Mouse (Mus musculus) MEL (cell line): ENCODE measurements around the gene Mgst3. TPM values are rescaled to one million over a fixed set of nuclear protein-coding genes. Genes with fewer than 3 reads are reported as not detected.

ENCODE experiments used
- DNase-seq: peaks from one replicate; pipeline ENCODE4 v3.0.0; 2011; ENCODE audit warnings: low read depth, low spot score
- H3K27ac ChIP-seq: 2 replicates; pipeline ENCODE4 v1.5.1; 2012; ENCODE audit warnings: low read depth, mild to moderate bottlenecking, control low read depth, low read length, moderate library complexity; ENCODE audit not compliant: control insufficient read depth
- H3K27me3 ChIP-seq, 2 experiments: fragments of 150-350 bp in 1 of 2; sonication (generic) in 1 of 2; 2 replicates each; pipeline ENCODE4 v1.6.1; 2012; ENCODE audit warnings: low read length in 2 of 2, mild to moderate bottlenecking in 2 of 2, improper control_type of control experiment in 1 of 2, moderate library complexity in 1 of 2; ENCODE audit not compliant: insufficient read depth in 2 of 2, control insufficient read depth in 1 of 2
- H3K36me3 ChIP-seq, 2 experiments: 2 replicates each; pipeline ENCODE4 v1.6.1; 2012 to 2014; ENCODE audit warnings: low read length in 2 of 2, improper control_type of control experiment in 1 of 2, inconsistent platforms in 1 of 2, mild to moderate bottlenecking in 1 of 2; ENCODE audit not compliant: insufficient read depth in 2 of 2, control insufficient read depth in 1 of 2
- H3K4me1 ChIP-seq, 2 experiments: fragments of 150-350 bp in 1 of 2; sonication (generic) in 1 of 2; 2 replicates each; pipeline ENCODE4 v1.6.1; 2012; ENCODE audit warnings: low read length in 2 of 2, improper control_type of control experiment in 1 of 2, mild to moderate bottlenecking in 1 of 2; ENCODE audit not compliant: insufficient read depth in 2 of 2, control insufficient read depth in 1 of 2
- H3K4me3 ChIP-seq, 2 experiments: fragments of 150-350 bp in 1 of 2; sonication (generic) in 1 of 2; 2 replicates each; pipeline ENCODE4 v1.5.1; 2012; ENCODE audit warnings: low read depth in 2 of 2, low read length in 2 of 2, mild to moderate bottlenecking in 2 of 2, moderate library complexity in 2 of 2, control low read depth in 1 of 2, improper control_type of control experiment in 1 of 2; ENCODE audit not compliant: control insufficient read depth in 1 of 2, insufficient read depth in 1 of 2
- H3K79me2 ChIP-seq: 2 replicates; pipeline ENCODE4 v1.6.1; 2012; ENCODE audit warnings: mild to moderate bottlenecking, low read length, moderate library complexity; ENCODE audit not compliant: control insufficient read depth, poor library complexity, insufficient read depth
- H3K9ac ChIP-seq: 2 replicates; pipeline ENCODE4 v1.6.1; 2012; ENCODE audit warnings: low read depth, mild to moderate bottlenecking, control low read depth, low read length, moderate library complexity; ENCODE audit not compliant: control insufficient read depth, poor library complexity, severe bottlenecking
- H3K9me3 ChIP-seq: fragments of 150-350 bp; sonication (generic); replicated peaks from 2 replicates; pipeline ENCODE4 v1.6.1; 2012; ENCODE audit warnings: mild to moderate bottlenecking, low read length, improper control_type of control experiment, moderate library complexity; ENCODE audit not compliant: insufficient read depth
- CTCF ChIP-seq, 3 experiments: IDR thresholded peaks in 2 of 3; conservative IDR thresholded peaks in 1 of 3; 2 replicates each; pipeline ENCODE4 v1.5.1; 2011 to 2012; ENCODE audit warnings: low read length in 3 of 3, low read depth in 2 of 3, mild to moderate bottlenecking in 2 of 3, improper control_type of control experiment in 1 of 3, inconsistent platforms in 1 of 3, mixed read lengths in 1 of 3, moderate library complexity in 1 of 3; ENCODE audit not compliant: control insufficient read depth in 1 of 3, insufficient read depth in 1 of 3, poor library complexity in 1 of 3, severe bottlenecking in 1 of 3
- ELF1 ChIP-seq: IDR thresholded peaks from 2 replicates; pipeline ENCODE4 v1.6.1; 2014; ENCODE audit warnings: low read depth, mild to moderate bottlenecking, inconsistent platforms, low read length, improper control_type of control experiment, moderate library complexity
- EP300 ChIP-seq, 2 experiments: IDR thresholded peaks; 2 replicates each; pipeline ENCODE4 v1.6.1; 2011; ENCODE audit warnings: improper control_type of control experiment in 2 of 2, low read length in 2 of 2, low read depth in 1 of 2, mild to moderate bottlenecking in 1 of 2
- ETS1 ChIP-seq: IDR thresholded peaks from 2 replicates; pipeline ENCODE4 v1.6.1; 2012; ENCODE audit warnings: low read depth, mild to moderate bottlenecking, inconsistent platforms, low read length, improper control_type of control experiment, moderate library complexity
- GABPA ChIP-seq: IDR thresholded peaks from 2 replicates; pipeline ENCODE4 v1.6.1; 2012; ENCODE audit warnings: low read depth, mild to moderate bottlenecking, inconsistent platforms, low read length, improper control_type of control experiment, moderate library complexity
- GATA1 ChIP-seq: IDR thresholded peaks from 2 replicates; pipeline ENCODE4 v1.6.1; 2011; ENCODE audit warnings: low read depth, low read length, improper control_type of control experiment
- HCFC1 ChIP-seq: IDR thresholded peaks from 2 replicates; pipeline ENCODE4 v1.6.1; 2012; ENCODE audit warnings: low read depth, mild to moderate bottlenecking, inconsistent platforms, low read length, improper control_type of control experiment, moderate library complexity
- JUND ChIP-seq: IDR thresholded peaks from 2 replicates; pipeline ENCODE4 v1.6.1; 2011; ENCODE audit warnings: low read depth, mild to moderate bottlenecking, improper control_type of control experiment, low read length
- KAT2A ChIP-seq: conservative IDR thresholded peaks from 2 replicates; pipeline ENCODE4 v1.6.1; 2012; ENCODE audit warnings: low read depth, low read length, improper control_type of control experiment, inconsistent platforms
- MAZ ChIP-seq: IDR thresholded peaks from 2 replicates; pipeline ENCODE4 v1.6.1; 2012; ENCODE audit warnings: low read depth, mild to moderate bottlenecking, inconsistent platforms, low read length, improper control_type of control experiment
- MEF2A ChIP-seq: IDR thresholded peaks from 2 replicates; pipeline ENCODE4 v1.6.1; 2014; ENCODE audit warnings: low read depth, mild to moderate bottlenecking, inconsistent platforms, low read length, improper control_type of control experiment; ENCODE audit not compliant: poor library complexity, insufficient replicate concordance, severe bottlenecking; ENCODE audit errors: extremely low read depth
- MXI1 ChIP-seq: IDR thresholded peaks from 2 replicates; pipeline ENCODE4 v1.6.1; 2011; ENCODE audit warnings: mild to moderate bottlenecking, low read depth, low read length, improper control_type of control experiment
- MYB ChIP-seq: IDR thresholded peaks from 2 replicates; pipeline ENCODE4 v1.6.1; 2011; ENCODE audit warnings: mild to moderate bottlenecking, low read depth, low read length, improper control_type of control experiment
- MYC ChIP-seq: IDR thresholded peaks from 2 replicates; pipeline ENCODE4 v1.6.1; 2011; ENCODE audit warnings: low read depth, mild to moderate bottlenecking, low read length, improper control_type of control experiment, moderate library complexity
- NELFE ChIP-seq: IDR thresholded peaks from 2 replicates; pipeline ENCODE4 v1.6.1; 2011; ENCODE audit warnings: low read depth, low read length, improper control_type of control experiment
- POLR2A ChIP-seq, 2 experiments: IDR thresholded peaks; 2 replicates each; pipeline ENCODE4 v1.6.1; 2011 to 2012; ENCODE audit warnings: low read length in 2 of 2, mild to moderate bottlenecking in 2 of 2, control low read depth in 1 of 2, improper control_type of control experiment in 1 of 2, low read depth in 1 of 2, moderate library complexity in 1 of 2; ENCODE audit not compliant: control insufficient read depth in 1 of 2, insufficient read depth in 1 of 2, poor library complexity in 1 of 2
- POLR2AphosphoS5 ChIP-seq: IDR thresholded peaks from 2 replicates; pipeline ENCODE4 v1.6.1; 2012; ENCODE audit warnings: low read depth, borderline replicate concordance, mild to moderate bottlenecking, inconsistent platforms, low read length, moderate library complexity, mixed read lengths
- RAD21 ChIP-seq: IDR thresholded peaks from 2 replicates; pipeline ENCODE4 v1.6.1; 2011; ENCODE audit warnings: mild to moderate bottlenecking, low read depth, low read length, improper control_type of control experiment
- SMC3 ChIP-seq: IDR thresholded peaks from 2 replicates; pipeline ENCODE4 v1.6.1; 2011; ENCODE audit warnings: low read depth, low read length, improper control_type of control experiment
- TCF12 ChIP-seq: IDR thresholded peaks from 2 replicates; pipeline ENCODE4 v1.6.1; 2014; ENCODE audit warnings: low read depth, mild to moderate bottlenecking, inconsistent platforms, low read length, improper control_type of control experiment, moderate library complexity
- USF1 ChIP-seq: IDR thresholded peaks from 2 replicates; pipeline ENCODE4 v1.6.1; 2014; ENCODE audit warnings: low read depth, mild to moderate bottlenecking, inconsistent platforms, low read length, improper control_type of control experiment, moderate library complexity
- USF2 ChIP-seq, 2 experiments: IDR thresholded peaks; 2 replicates each; pipeline ENCODE4 v1.6.1; 2011 to 2012; ENCODE audit warnings: improper control_type of control experiment in 2 of 2, low read length in 2 of 2, borderline replicate concordance in 1 of 2, inconsistent platforms in 1 of 2, low read depth in 1 of 2, mild to moderate bottlenecking in 1 of 2; ENCODE audit not compliant: insufficient read depth in 1 of 2
- ZKSCAN1 ChIP-seq: IDR thresholded peaks from 2 replicates; pipeline ENCODE4 v1.6.1; 2012; ENCODE audit warnings: low read depth, mild to moderate bottlenecking, inconsistent platforms, low read length, improper control_type of control experiment, moderate library complexity
- ZNF384 ChIP-seq: IDR thresholded peaks from 2 replicates; pipeline ENCODE4 v1.6.1; 2012; ENCODE audit warnings: low read depth, mild to moderate bottlenecking, inconsistent platforms, low read length, improper control_type of control experiment
- polyA plus RNA-seq, 2 experiments: library from polyadenylated mRNA; stranded (reverse) in 1 of 2; unstranded in 1 of 2; fragments of >175 nt in 1 of 2; fragments of >200 nt in 1 of 2; gene quantifications; 2 replicates each; pipeline versions ENCODE4 v1.2.1 to v1.2.4; 2012; ENCODE audit warnings: low replicate concordance in 2 of 2, low read depth in 1 of 2; ENCODE audit not compliant: insufficient read length in 2 of 2, insufficient read depth in 1 of 2, missing spikeins in 1 of 2
- total RNA-seq: library from RNA; depleted of rRNA; stranded (reverse); fragments of 300-350 nt; gene quantifications from 2 replicates; pipeline ENCODE4 v1.2.3, GENCODE M21; 2012

Gene Mgst3
- total and polyA plus RNA-seq, 3 experiments: 17.0 to 33.2 TPM; not detected in 1

DNA sequence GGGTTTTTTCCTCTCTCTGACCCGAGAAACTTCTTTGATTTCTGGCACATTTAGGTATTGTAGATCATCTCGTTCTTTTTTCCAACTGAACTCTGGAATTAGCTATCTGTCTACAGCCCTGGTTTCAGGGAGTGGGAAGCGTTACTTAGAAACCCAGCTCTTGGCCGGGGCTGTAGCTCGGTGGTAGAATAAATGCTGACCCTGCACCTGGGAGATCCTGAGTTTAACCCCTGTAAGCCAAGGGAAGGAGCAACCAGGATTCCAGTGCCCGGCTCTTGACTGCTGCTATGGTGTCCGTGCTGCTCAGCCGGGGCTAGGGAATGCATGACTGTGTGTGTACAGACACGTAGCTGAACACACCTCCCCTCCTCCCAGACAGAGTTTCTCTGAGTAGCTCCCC, 34.9 kb downstream of the Mgst3 start:
- no peak for DNase-seq
- Histone ChIP-seq H3K4me1 (no peaks in the 10 kb centered on the region), H3K36me3 (peaks cover 0 to 17% of the 10 kb centered on the region in 2 experiments; a peak in 2 of 4 replicates), H3K27ac (no peak overlapping the region), H3K79me2 (no peaks in the 10 kb centered on the region), H3K27me3 (no peaks in the 10 kb centered on the region), H3K4me3 (no peak overlapping the region), H3K9me3 (no peaks in the 10 kb centered on the region), H3K9ac (no peak overlapping the region)
- TF ChIP-seq USF1 (no peak), MYB (no peak), HCFC1 (no peak), SMC3 (no peak), EP300 (IDR thresholded peaks at IDR 0.05; ENCODE audit: low read depth in 1 of 2, low read length in 2 of 2) (no peak), MYC (no peak), ELF1 (no peak), MXI1 (no peak), KAT2A (no peak), RAD21 (no peak), JUND (no peak)

DNA sequence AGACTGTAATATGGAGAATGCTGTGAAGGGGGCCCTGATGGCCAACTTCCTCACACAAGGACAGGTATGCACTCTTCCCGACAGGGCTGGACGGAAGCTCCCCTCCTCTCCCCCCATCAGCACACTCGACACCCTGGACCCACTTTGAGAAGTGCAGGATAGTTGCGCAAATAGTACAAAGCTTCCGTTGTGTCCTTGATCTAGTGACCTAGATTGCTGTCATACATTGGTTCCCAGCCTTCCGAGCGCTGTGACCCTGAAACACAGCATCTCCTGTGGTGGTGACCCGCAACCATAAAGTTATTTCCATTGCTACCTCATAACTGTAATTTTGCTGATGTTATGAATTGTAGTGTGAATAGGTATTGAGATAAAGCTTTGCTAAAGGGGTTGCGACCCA, 36.3 kb downstream of the Mgst3 start:
- Histone ChIP-seq H3K79me2 (no peaks in the 10 kb centered on the region), H3K27me3 (no peaks in the 10 kb centered on the region), H3K36me3 (peaks cover 4 to 17% of the 10 kb centered on the region in 2 experiments; a peak in 3 of 4 replicates), H3K27ac (no peak overlapping the region), H3K4me3 (no peak overlapping the region), H3K9me3 (no peaks in the 10 kb centered on the region), H3K9ac (no peak overlapping the region), H3K4me1 (no peaks in the 10 kb centered on the region; a peak in 1 of 4 replicates)
- no peak for DNase-seq
- TF ChIP-seq RAD21 (no peak), ZNF384 (no peak), TCF12 (no peak), NELFE (no peak), GABPA (no peak), CTCF (IDR thresholded peaks at IDR 0.05 in 2 of 3, conservative IDR thresholded peaks at IDR 0.05 in 1 of 3; ENCODE audit: control insufficient read depth in 1 of 3, insufficient read depth in 1 of 3, low read depth in 2 of 3, low read length in 3 of 3, poor library complexity in 1 of 3, severe bottlenecking in 1 of 3) (no peak), MAZ (no peak), USF2 (IDR thresholded peaks at IDR 0.05; ENCODE audit: borderline replicate concordance in 1 of 2, insufficient read depth in 1 of 2, low read depth in 1 of 2, low read length in 2 of 2) (no peak), ZKSCAN1 (no peak), ETS1 (no peak), POLR2AphosphoS5 (no peak), KAT2A (no peak), MEF2A (no peak), POLR2A (IDR thresholded peaks at IDR 0.05; ENCODE audit: control insufficient read depth in 1 of 2, insufficient read depth in 1 of 2, low read depth in 1 of 2, low read length in 2 of 2, poor library complexity in 1 of 2) (no peak), GATA1 (no peak), HCFC1 (no peak)
